Mouse (Mus musculus) liver, embryonic 14.5 days (tissue): ENCODE results near the gene Atxn10. TPM values are rescaled to one million over a fixed set of nuclear protein-coding genes. Genes with fewer than 3 reads are reported as not detected.

Experiments
- ATAC-seq: fragments of 200-750 bp; cut with Nextera tagmentation; 2 replicates; pipeline ENCODE4 v1.8.0; 2017; ENCODE audit warnings: moderate number of reproducible peaks, mild to moderate bottlenecking, moderate library complexity; ENCODE audit not compliant: insufficient read depth
- DNase-seq, 3 experiments: peaks; one replicate each; pipeline ENCODE4 v3.0.0-alpha.2; 2012 to 2013; ENCODE audit warnings: low read depth in 3 of 3, low spot score in 3 of 3
- H3K27ac ChIP-seq: fragments of 300-500 bp; sonication (generic); 2 replicates; pipeline ENCODE4 v1.5.1; 2014; ENCODE audit warnings: moderate library complexity, mild to moderate bottlenecking, control low read depth, inconsistent platforms
- H3K27me3 ChIP-seq: fragments of 300-500 bp; sonication (generic); 2 replicates; pipeline ENCODE4 v1.6.1; 2014; ENCODE audit warnings: mild to moderate bottlenecking, low read length, moderate library complexity; ENCODE audit not compliant: control insufficient read depth, insufficient read depth
- H3K36me3 ChIP-seq: fragments of 300-500 bp; sonication (generic); replicated peaks from 2 replicates; pipeline ENCODE4 v1.6.1; 2014; ENCODE audit warnings: low read depth; ENCODE audit not compliant: control insufficient read depth, insufficient read depth
- H3K4me1 ChIP-seq, 2 experiments: fragments of 200-500 bp in 1 of 2; fragments of 300-500 bp in 1 of 2; sonication (generic) in 1 of 2; replicated peaks; 2 replicates each; pipeline ENCODE4 v1.6.1; 2012 to 2014; ENCODE audit warnings: antibody characterized with exemption in 1 of 2, inconsistent platforms in 1 of 2, low read length in 1 of 2; ENCODE audit not compliant: control insufficient read depth in 2 of 2, insufficient read depth in 2 of 2
- H3K4me2 ChIP-seq: fragments of 300-500 bp; sonication (generic); 2 replicates; pipeline ENCODE4 v1.6.1; 2014; ENCODE audit warnings: low read depth, mild to moderate bottlenecking, control low read depth, moderate library complexity
- H3K4me3 ChIP-seq, 2 experiments: fragments of 200-500 bp in 1 of 2; fragments of 300-500 bp in 1 of 2; sonication (generic) in 1 of 2; 2 replicates each; pipeline ENCODE4 v1.5.1; 2012 to 2014; ENCODE audit warnings: low read depth in 2 of 2, low read length in 2 of 2, mild to moderate bottlenecking in 2 of 2, control low read depth in 1 of 2, inconsistent platforms in 1 of 2, moderate library complexity in 1 of 2; ENCODE audit not compliant: insufficient read depth in 1 of 2
- H3K9ac ChIP-seq: fragments of 300-500 bp; sonication (generic); replicated peaks from 2 replicates; pipeline ENCODE4 v1.6.1; 2014; ENCODE audit warnings: mild to moderate bottlenecking, control low read depth, moderate library complexity
- H3K9me3 ChIP-seq: fragments of 300-500 bp; sonication (generic); 2 replicates; pipeline ENCODE4 v1.6.1; 2016; ENCODE audit warnings: low read length, mixed read lengths; ENCODE audit not compliant: control insufficient read depth
- CTCF ChIP-seq: IDR thresholded peaks from 2 replicates; pipeline ENCODE4 v1.5.1; 2016; ENCODE audit warnings: antibody characterized with exemption, low read depth, control low read depth
- EP300 ChIP-seq: IDR thresholded peaks from 2 replicates; pipeline ENCODE4 v1.6.1; 2016; ENCODE audit warnings: antibody characterized with exemption, low read depth
- WGBS: fragments of 180-500 bp; shearing (Covaris S2); extraction: QIAGEN DNeasy Blood & Tissue Kit; methylation state at CpG from one replicate; pipeline ENCODE4 v1.1.7; 2014; ENCODE audit not compliant: insufficient replicate concordance; 5-methylcytosine and 5-hydroxymethylcytosine counted together
- polyA plus RNA-seq, 2 experiments: library from polyadenylated mRNA; depleted of rRNA in 1 of 2; stranded (reverse) in 1 of 2; unstranded in 1 of 2; fragments of >200 nt; fragmentation: Nextera tagmentation in 1 of 2; extraction: Ambion mirVana in 1 of 2; gene quantifications; 2 replicates each; pipeline versions ENCODE4 v1.2.1 to v1.2.3; 2012 to 2014

Gene Atxn10
- polyA plus RNA-seq, 2 experiments: 35.0 to 69.1 TPM

DNA sequence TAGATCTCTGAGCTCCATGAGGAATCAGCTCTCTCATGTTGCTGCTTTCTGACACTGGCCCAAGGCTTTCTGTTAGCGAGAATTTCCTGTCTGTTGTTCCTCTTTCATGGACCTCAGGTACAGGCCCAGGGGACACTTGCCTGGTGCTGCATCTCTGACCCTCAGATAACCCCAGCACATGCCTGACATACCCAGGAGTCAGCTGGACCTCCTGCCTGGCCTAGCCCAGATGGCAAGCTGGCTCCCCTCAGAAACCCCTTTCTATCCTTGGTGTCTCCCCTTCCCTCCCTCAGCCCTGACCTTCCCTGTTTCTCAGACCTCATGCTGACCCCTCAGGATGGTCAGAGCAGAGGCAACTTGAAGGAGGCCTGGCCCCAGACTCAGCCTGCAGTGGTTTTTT is 170.6 kb downstream of the Atxn10 start:
- Histone ChIP-seq H3K4me3 (no peak overlapping the region), H3K4me1 (no peaks in the 10 kb centered on the region), H3K9me3 (no peaks in the 10 kb centered on the region), H3K36me3 (no peaks in the 10 kb centered on the region), H3K4me2 (no peak overlapping the region), H3K27me3 (no peaks in the 10 kb centered on the region), H3K27ac (no peak overlapping the region), H3K9ac (no peak overlapping the region)
- DNase-seq (no peak), ATAC-seq (no peak)
- no peak for TF ChIP-seq EP300
- WGBS: 11% methylated on average over 1 of the region's 1 CpGs

DNA sequence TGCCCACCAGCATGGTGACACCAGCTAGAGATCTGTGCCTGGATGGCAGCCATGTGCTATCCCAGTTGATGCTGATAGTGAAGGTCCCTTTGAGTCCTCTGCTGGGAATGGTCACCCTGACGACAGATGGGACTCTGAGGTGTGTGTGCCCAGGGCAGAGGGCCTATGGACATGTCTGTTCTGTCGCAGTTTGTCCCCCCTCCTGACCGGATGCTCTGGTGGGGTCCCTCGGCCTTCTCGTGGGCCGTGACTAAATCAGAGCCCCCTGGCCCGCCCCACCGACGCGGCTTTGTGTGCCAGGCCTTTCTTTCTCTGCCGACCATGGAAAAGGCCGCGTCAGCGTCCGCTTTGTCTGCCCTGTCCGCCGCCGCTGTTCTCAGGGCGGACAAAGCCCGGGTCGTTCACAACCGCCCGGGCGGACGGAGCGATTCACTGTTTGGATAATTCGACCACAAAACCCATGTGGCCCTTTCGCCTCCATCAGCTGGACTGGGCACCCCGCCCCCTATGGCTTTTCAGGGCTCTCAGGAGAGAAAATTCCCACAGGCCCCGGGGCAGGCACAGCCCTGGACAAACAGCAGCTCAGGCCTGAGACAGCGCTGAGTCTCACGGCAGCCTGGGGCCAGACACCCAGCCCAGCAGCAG is 171.4 kb downstream of the Atxn10 start:
- Histone ChIP-seq H3K27me3 (no peaks in the 10 kb centered on the region), H3K36me3 (no peaks in the 10 kb centered on the region), H3K4me2 (no peak overlapping the region), H3K9ac (no peak overlapping the region), H3K4me3 (no peak overlapping the region), H3K9me3 (no peaks in the 10 kb centered on the region), H3K4me1 (no peaks in the 10 kb centered on the region), H3K27ac (no peak overlapping the region)
- 69% methylated on average over 32 of the region's 32 CpGs for WGBS
- no peak for ATAC-seq
- no peak for TF ChIP-seq EP300
- no peak for TF ChIP-seq CTCF
- no peak for DNase-seq

Other genes starting within 250 kb of the Atxn10 start
- 0.04 and 0.25 TPM in 2 replicates for gene Smc1b, start 204.3 kb upstream of the Atxn10 start, polyA plus RNA-seq (2012; rRNA removed)
- gene Smc1b, start 204.3 kb upstream of the Atxn10 start, polyA plus RNA-seq (2014; fragmentation: Nextera tagmentation; extraction: Ambion mirVana): 0.25 and 0.43 TPM in 2 replicates
- not detected in 2 replicates for gene Ribc2, start 204.2 kb upstream of the Atxn10 start, polyA plus RNA-seq (2012; rRNA removed)
- not detected in 2 replicates for gene Ribc2, start 204.2 kb upstream of the Atxn10 start, polyA plus RNA-seq (2014; fragmentation: Nextera tagmentation; extraction: Ambion mirVana)
- gene Fbln1, start 130.3 kb upstream of the Atxn10 start, polyA plus RNA-seq (2012; rRNA removed): 5.2 and 5.4 TPM in 2 replicates
- gene Fbln1, start 130.3 kb upstream of the Atxn10 start, polyA plus RNA-seq (2014; fragmentation: Nextera tagmentation; extraction: Ambion mirVana): 4.9 and 6.0 TPM in 2 replicates
- not detected in 2 replicates for gene 7530416G11Rik, start 167.0 kb downstream of the Atxn10 start, polyA plus RNA-seq (2012; rRNA removed)
- not detected in 2 replicates for gene 7530416G11Rik, start 167.0 kb downstream of the Atxn10 start, polyA plus RNA-seq (2014; fragmentation: Nextera tagmentation; extraction: Ambion mirVana)
- gene Wnt7b, start 246.2 kb downstream of the Atxn10 start, polyA plus RNA-seq (2012; rRNA removed): 0.08 and 0.19 TPM in 2 replicates
- gene Wnt7b, start 246.2 kb downstream of the Atxn10 start, polyA plus RNA-seq (2014; fragmentation: Nextera tagmentation; extraction: Ambion mirVana): 0.03 and 0.29 TPM in 2 replicates